Mouse (Mus musculus) liver, embryonic 12.5 days (tissue): ENCODE data around the gene Slc35f4. TPM values are rescaled to one million over a fixed set of nuclear protein-coding genes. Genes with fewer than 3 reads are reported as not detected.

ENCODE experiments used
- ATAC-seq: fragments of 200-750 bp; cut with Nextera tagmentation; 2 replicates; pipeline ENCODE4 v1.8.0; 2017; ENCODE audit warnings: moderate number of reproducible peaks, mild to moderate bottlenecking, moderate library complexity
- H3K27ac ChIP-seq: fragments of 300-500 bp; sonication (generic); 2 replicates; pipeline ENCODE4 v1.5.1; 2016; ENCODE audit warnings: mild to moderate bottlenecking
- H3K27me3 ChIP-seq: fragments of 300-500 bp; sonication (generic); replicated peaks from 2 replicates; pipeline ENCODE4 v1.6.1; 2016; ENCODE audit warnings: mild to moderate bottlenecking, moderate library complexity
- H3K36me3 ChIP-seq: fragments of 300-500 bp; sonication (generic); 2 replicates; pipeline ENCODE4 v1.6.1; 2016; ENCODE audit warnings: mild to moderate bottlenecking, moderate library complexity
- H3K4me1 ChIP-seq: fragments of 300-500 bp; sonication (generic); 2 replicates; pipeline ENCODE4 v1.6.1; 2016
- H3K4me2 ChIP-seq: fragments of 300-500 bp; sonication (generic); 2 replicates; pipeline ENCODE4 v1.6.1; 2016; ENCODE audit warnings: mild to moderate bottlenecking, moderate library complexity
- H3K4me3 ChIP-seq: fragments of 300-500 bp; sonication (generic); 2 replicates; pipeline ENCODE4 v1.5.1; 2016; ENCODE audit warnings: mild to moderate bottlenecking, moderate library complexity
- H3K9ac ChIP-seq: fragments of 300-500 bp; sonication (generic); 2 replicates; pipeline ENCODE4 v1.6.1; 2016; ENCODE audit warnings: mild to moderate bottlenecking, moderate library complexity
- H3K9me3 ChIP-seq: fragments of 300-500 bp; sonication (generic); replicated peaks from 2 replicates; pipeline ENCODE4 v1.6.1; 2016; ENCODE audit warnings: mild to moderate bottlenecking, moderate library complexity
- WGBS: fragments of 180-500 bp; shearing (Covaris S2); methylation state at CpG from one replicate; pipeline ENCODE4 v1.1.7; 2016; ENCODE audit not compliant: insufficient replicate concordance; 5-methylcytosine and 5-hydroxymethylcytosine counted together
- polyA plus RNA-seq: library from polyadenylated mRNA; unstranded; fragments of >200 nt; fragmentation: Nextera tagmentation; extraction: Ambion mirVana; gene quantifications from 2 replicates; pipeline ENCODE4 v1.2.1, GENCODE M21; 2016

Gene Slc35f4
- polyA plus RNA-seq, 1 experiment from 2014 or later: 0.10 TPM

GRCm38 (mm10) chr14:49348164-49348896 is 177.5 kb downstream of the Slc35f4 start:
- H3K9me3 ChIP-seq: no peaks in the 10 kb centered on the region
- H3K4me3 ChIP-seq: no peak overlapping the region
- no peaks in the 10 kb centered on the region for H3K27me3 ChIP-seq
- H3K4me1 ChIP-seq: no peaks in the 10 kb centered on the region
- WGBS: 49% methylated on average over 7 of the region's 7 CpGs
- no peaks in the 10 kb centered on the region for H3K36me3 ChIP-seq
- ATAC-seq: no peak
- H3K27ac ChIP-seq: no peak overlapping the region
- no peak overlapping the region for H3K9ac ChIP-seq
- no peak overlapping the region for H3K4me2 ChIP-seq

- Histone ChIP-seq H3K36me3 (no peaks in the 10 kb centered on the region), H3K4me3 (no peak overlapping the region), H3K27ac (no peak overlapping the region), H3K9me3 (no peaks in the 10 kb centered on the region), H3K27me3 (no peaks in the 10 kb centered on the region), H3K4me1 (no peaks in the 10 kb centered on the region), H3K4me2 (no peak overlapping the region), H3K9ac (no peak overlapping the region)
- ATAC-seq: no peak
- WGBS: 80% methylated on average over 2 of the region's 2 CpGs
Measured at GRCm38 (mm10) chr14:49345835-49346234, 180.0 kb downstream of the Slc35f4 start.

GRCm38 (mm10) chr14:49337011-49337410 is 188.8 kb downstream of the Slc35f4 start:
- no peaks in the 10 kb centered on the region for H3K36me3 ChIP-seq
- H3K4me3 ChIP-seq: no peak overlapping the region
- H3K27me3 ChIP-seq: no peaks in the 10 kb centered on the region
- 54% methylated on average over 4 of the region's 4 CpGs for WGBS
- H3K9ac ChIP-seq: no peak overlapping the region
- no peak overlapping the region for H3K27ac ChIP-seq
- H3K4me1 ChIP-seq: no peaks in the 10 kb centered on the region
- no peaks in the 10 kb centered on the region for H3K9me3 ChIP-seq
- H3K4me2 ChIP-seq: no peak overlapping the region
- no peak for ATAC-seq

- no peaks in the 10 kb centered on the region for H3K36me3 ChIP-seq
- no peak overlapping the region for H3K27ac ChIP-seq
- no peaks in the 10 kb centered on the region for H3K27me3 ChIP-seq
- H3K4me2 ChIP-seq: no peak overlapping the region
- H3K9me3 ChIP-seq: no peaks in the 10 kb centered on the region
- ATAC-seq: no peak
- H3K9ac ChIP-seq: no peak overlapping the region
- WGBS: 65% methylated on average over 2 of the region's 2 CpGs
- no peak overlapping the region for H3K4me3 ChIP-seq
- H3K4me1 ChIP-seq: no peaks in the 10 kb centered on the region
Measured at GRCm38 (mm10) chr14:49333841-49334240, 192.0 kb downstream of the Slc35f4 start.

GRCm38 (mm10) chr14:49316493-49316894 is 209.4 kb downstream of the Slc35f4 start:
- no peak overlapping the region for H3K4me3 ChIP-seq
- H3K36me3 ChIP-seq: no peaks in the 10 kb centered on the region
- no peaks in the 10 kb centered on the region for H3K9me3 ChIP-seq
- no peak overlapping the region for H3K9ac ChIP-seq
- H3K4me2 ChIP-seq: no peak overlapping the region
- no peak overlapping the region for H3K27ac ChIP-seq
- no peaks in the 10 kb centered on the region for H3K27me3 ChIP-seq
- no peak for ATAC-seq
- H3K4me1 ChIP-seq: no peaks in the 10 kb centered on the region
- 42% methylated on average over 5 of the region's 5 CpGs for WGBS

GRCm38 (mm10) chr14:49313981-49314380 is 211.9 kb downstream of the Slc35f4 start:
- Histone ChIP-seq H3K36me3 (no peaks in the 10 kb centered on the region), H3K4me1 (no peaks in the 10 kb centered on the region), H3K27me3 (no peaks in the 10 kb centered on the region), H3K27ac (no peak overlapping the region), H3K9me3 (no peaks in the 10 kb centered on the region), H3K4me2 (no peak overlapping the region), H3K4me3 (no peak overlapping the region), H3K9ac (no peak overlapping the region)
- no peak for ATAC-seq
- WGBS: 66% methylated on average over 7 of the region's 7 CpGs

GRCm38 (mm10) chr14:49313376-49313775 is 212.5 kb downstream of the Slc35f4 start:
- no peak overlapping the region for H3K4me3 ChIP-seq
- H3K4me2 ChIP-seq: no peak overlapping the region
- no peaks in the 10 kb centered on the region for H3K27me3 ChIP-seq
- H3K36me3 ChIP-seq: no peaks in the 10 kb centered on the region
- H3K4me1 ChIP-seq: no peaks in the 10 kb centered on the region
- H3K9me3 ChIP-seq: no peaks in the 10 kb centered on the region
- ATAC-seq: no peak
- WGBS: 66% methylated on average over 8 of the region's 8 CpGs
- no peak overlapping the region for H3K9ac ChIP-seq
- no peak overlapping the region for H3K27ac ChIP-seq

- WGBS: 58% methylated on average over 1 of the region's 1 CpGs
- Histone ChIP-seq H3K9me3 (no peaks in the 10 kb centered on the region), H3K4me3 (no peak overlapping the region), H3K36me3 (no peaks in the 10 kb centered on the region), H3K27me3 (no peaks in the 10 kb centered on the region), H3K9ac (no peak overlapping the region), H3K4me1 (no peaks in the 10 kb centered on the region), H3K27ac (no peak overlapping the region), H3K4me2 (no peak overlapping the region)
- ATAC-seq: no peak
Measured at GRCm38 (mm10) chr14:49311548-49311947, 214.3 kb downstream of the Slc35f4 start.

- H3K9ac ChIP-seq: no peak overlapping the region
- ATAC-seq: no peak
- no peaks in the 10 kb centered on the region for H3K4me1 ChIP-seq
- no peaks in the 10 kb centered on the region for H3K36me3 ChIP-seq
- H3K27ac ChIP-seq: no peak overlapping the region
- no peaks in the 10 kb centered on the region for H3K9me3 ChIP-seq
- no peak overlapping the region for H3K4me3 ChIP-seq
- 58% methylated on average over 5 of the region's 5 CpGs for WGBS
- no peaks in the 10 kb centered on the region for H3K27me3 ChIP-seq
- no peak overlapping the region for H3K4me2 ChIP-seq
Measured at GRCm38 (mm10) chr14:49311091-49311492, 214.8 kb downstream of the Slc35f4 start.

GRCm38 (mm10) chr14:49309670-49310069 is 216.2 kb downstream of the Slc35f4 start:
- no peak overlapping the region for H3K9ac ChIP-seq
- no peaks in the 10 kb centered on the region for H3K27me3 ChIP-seq
- H3K27ac ChIP-seq: no peak overlapping the region
- no peaks in the 10 kb centered on the region for H3K36me3 ChIP-seq
- WGBS: 24% methylated on average over 2 of the region's 2 CpGs
- no peak overlapping the region for H3K4me3 ChIP-seq
- H3K4me1 ChIP-seq: no peaks in the 10 kb centered on the region
- no peak for ATAC-seq
- no peak overlapping the region for H3K4me2 ChIP-seq
- H3K9me3 ChIP-seq: no peaks in the 10 kb centered on the region

- H3K4me1 ChIP-seq: no peaks in the 10 kb centered on the region
- H3K36me3 ChIP-seq: no peaks in the 10 kb centered on the region
- H3K9ac ChIP-seq: no peak overlapping the region
- H3K9me3 ChIP-seq: no peaks in the 10 kb centered on the region
- no peak overlapping the region for H3K4me3 ChIP-seq
- no peak overlapping the region for H3K4me2 ChIP-seq
- no peaks in the 10 kb centered on the region for H3K27me3 ChIP-seq
- H3K27ac ChIP-seq: no peak overlapping the region
- WGBS: 27% methylated on average over 1 of the region's 1 CpGs
- no peak for ATAC-seq
Measured at GRCm38 (mm10) chr14:49308591-49308990, 217.3 kb downstream of the Slc35f4 start.

- Histone ChIP-seq H3K9ac (no peak overlapping the region), H3K9me3 (no peaks in the 10 kb centered on the region), H3K4me2 (no peak overlapping the region), H3K4me3 (no peak overlapping the region), H3K27me3 (no peaks in the 10 kb centered on the region), H3K36me3 (no peaks in the 10 kb centered on the region), H3K4me1 (no peaks in the 10 kb centered on the region), H3K27ac (no peak overlapping the region)
- WGBS: 77% methylated on average over 3 of the region's 3 CpGs
- no peak for ATAC-seq
Measured at GRCm38 (mm10) chr14:49307842-49308241, 218.0 kb downstream of the Slc35f4 start.
